Mouse (Mus musculus) MN1 (cell line): ENCODE measurements around the gene Hgd.

Experiments
- DNase-seq: peaks from one replicate; pipeline ENCODE4 v3.0.0-alpha.2; 2016; ENCODE audit warnings: low spot score

Hgd gene

DNA sequence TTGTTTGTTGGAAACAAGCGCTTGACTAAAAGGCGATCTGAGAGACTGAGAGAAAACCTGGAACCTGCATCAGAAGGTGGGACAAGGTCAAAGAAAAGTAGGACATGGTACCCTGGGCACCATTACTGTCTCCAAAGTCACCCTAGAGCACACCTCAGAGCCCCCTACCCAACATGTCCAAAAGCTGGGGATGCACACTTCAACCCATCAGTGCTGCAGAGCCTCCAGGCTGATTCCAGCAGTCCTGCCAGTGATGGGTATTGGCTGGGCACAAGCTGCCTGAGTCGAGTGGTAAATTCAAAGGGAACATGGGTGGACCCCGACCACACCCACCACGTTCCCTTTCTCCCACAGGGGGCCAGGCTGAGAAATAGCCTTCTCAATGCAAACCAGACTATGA, 95.4 kb downstream of the Hgd start:
- no peak for DNase-seq

DNA sequence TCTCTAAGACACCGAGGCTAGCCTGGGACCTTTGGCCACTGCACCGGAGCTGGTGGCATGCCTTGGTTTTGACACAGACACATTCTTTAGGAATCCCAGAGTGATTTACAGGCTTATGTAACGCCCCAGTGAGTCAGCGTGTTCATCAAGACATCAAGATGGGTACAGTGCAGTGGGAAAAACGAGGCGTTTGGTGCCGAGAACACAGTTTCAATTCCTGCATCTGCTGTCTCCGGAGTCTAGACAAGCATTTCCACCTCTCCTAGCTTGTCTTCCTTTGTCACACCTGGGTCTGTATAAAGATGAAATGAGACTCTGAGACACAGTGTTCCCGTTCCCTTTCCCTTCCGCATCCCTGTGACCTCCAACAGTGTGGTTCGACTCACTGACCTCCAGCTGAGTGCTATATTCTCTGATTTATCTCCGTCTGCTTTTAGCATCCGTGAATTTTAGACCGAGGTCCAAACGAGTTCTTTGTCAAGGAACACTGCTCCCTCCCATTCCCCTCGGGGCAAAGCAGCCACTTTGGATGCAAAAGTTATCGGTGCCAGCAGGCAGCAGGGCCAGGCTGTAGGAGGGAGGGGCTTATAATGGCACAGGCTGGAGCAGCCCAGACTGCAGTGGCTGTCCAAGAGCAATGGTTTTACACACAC, 96.2 kb downstream of the Hgd start:
- DNase-seq: peak; percentile 58

GRCm38 (mm10) chr16:37676677-37677072, 96.7 kb downstream of the Hgd start:
- no peak for DNase-seq

- no peak for DNase-seq
Measured at GRCm38 (mm10) chr16:37677586-37677985, 97.6 kb downstream of the Hgd start.

GRCm38 (mm10) chr16:37680216-37680615, 100.3 kb downstream of the Hgd start:
- no peak for DNase-seq

- peak; percentile 23 for DNase-seq
Measured at GRCm38 (mm10) chr16:37680831-37681230, 100.9 kb downstream of the Hgd start.
